Comparison of ENCODE assay signal across 8 mouse cellular contexts in the genomic region with DNA sequence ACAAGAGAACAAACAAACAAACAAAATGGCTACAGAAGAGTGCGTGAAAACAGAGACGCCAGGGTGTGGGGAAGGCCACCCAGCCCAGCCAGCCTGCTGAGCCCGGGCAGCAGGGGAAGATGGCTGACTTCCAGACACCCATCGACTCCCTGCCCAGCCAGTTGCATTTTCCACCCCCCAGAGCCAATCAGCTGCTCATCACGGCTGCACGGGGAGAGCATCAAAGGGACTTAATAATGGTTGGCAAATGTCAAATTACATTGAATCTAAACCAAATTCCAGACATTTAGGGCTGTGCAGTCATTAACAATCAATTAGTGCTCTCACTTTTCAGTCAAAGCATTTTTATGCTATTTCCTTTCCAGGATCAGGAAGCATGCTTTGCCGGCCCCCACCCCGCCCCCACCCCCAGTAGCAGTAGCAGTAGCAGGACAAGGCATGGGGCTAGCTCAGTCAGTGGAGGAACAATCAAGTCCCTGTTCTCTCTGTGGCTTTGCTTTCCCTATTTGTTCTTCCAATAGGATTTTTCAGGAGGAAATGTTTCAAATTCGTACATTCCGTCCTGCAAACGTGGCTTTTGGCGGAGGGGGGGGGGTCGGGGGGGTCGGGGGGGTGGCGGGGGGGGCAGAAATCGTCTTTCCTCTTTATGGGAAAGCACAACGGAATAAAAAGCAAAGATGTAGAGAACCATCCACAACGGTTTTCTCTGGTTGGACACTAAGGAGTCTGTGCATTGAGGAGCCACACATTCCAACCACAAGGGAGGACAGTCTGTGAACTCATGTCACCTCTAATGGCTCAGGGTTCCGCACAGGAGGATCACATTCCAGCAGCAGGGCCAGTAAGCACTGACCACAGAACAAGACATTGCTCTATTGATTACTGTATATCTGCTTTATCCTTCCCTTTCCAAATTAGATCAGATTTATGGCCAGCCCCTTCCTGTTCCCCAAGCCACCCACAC.
DNase-seq lines count a peak whose midpoint lies in the region; ATAC-seq and TF ChIP-seq lines count a peak whose summit lies in the region.

No protein-coding gene starts in this region.

- peak overlapping the region; percentile 25 for H3K4me2 ChIP-seq in heart, embryonic 12.5 days
- peak overlapping the region; percentile 7; the same call in 1 of the 2 replicates for H3K4me2 ChIP-seq in stomach, embryonic 14.5 days (replicated peaks; ENCODE audit: low read depth, low read length)

- no peaks in the 10 kb centered on the region for H3K27me3 ChIP-seq in heart, embryonic 12.5 days (replicated peaks)
- no peaks in the 10 kb centered on the region for H3K27me3 ChIP-seq in stomach, embryonic 14.5 days (ENCODE audit: control insufficient read depth, insufficient read depth, low read length)

- ATAC-seq in heart, embryonic 12.5 days (ENCODE audit: insufficient number of reproducible peaks, low FRiP score), result no peak
- peak; percentile 46; the same call in 1 of the 2 replicates for ATAC-seq in stomach, embryonic 14.5 days (ENCODE audit: insufficient number of reproducible peaks, insufficient read depth, low FRiP score, low read depth)
- no peak for ATAC-seq in erythroblast, adult 5-6 weeks (replicated peaks; ENCODE audit: low FRiP score, poor library complexity, severe bottlenecking)

- H3K9me3 ChIP-seq in heart, embryonic 12.5 days (replicated peaks), result no peaks in the 10 kb centered on the region
- H3K9me3 ChIP-seq in stomach, embryonic 14.5 days (ENCODE audit: control insufficient read depth, low read depth, low read length), result no peaks in the 10 kb centered on the region

- intact Hi-C loops in gastrocnemius, adult 2 months (cut with DNase I), result loop anchor here (2.0 kb wide), 1 partner anchor 100 kb away; no protein-coding TSS in a partner anchor

- H3K9ac ChIP-seq in heart, embryonic 12.5 days, result no peak overlapping the region
- no peak overlapping the region for H3K9ac ChIP-seq in stomach, embryonic 14.5 days (replicated peaks; ENCODE audit: low read depth, low read length)

- peak overlapping the region; percentile 53 for H3K4me3 ChIP-seq in gastrocnemius, adult 2 months
- H3K4me3 ChIP-seq in cortical plate, adult 2 months (ENCODE audit: insufficient read depth, low read length), result no peak overlapping the region
- H3K4me3 ChIP-seq in heart, embryonic 12.5 days, result no peak overlapping the region
- H3K4me3 ChIP-seq in stomach, embryonic 14.5 days (ENCODE audit: low read depth, low read length), result no peak overlapping the region

- TF ChIP-seq CTCF in gastrocnemius, adult 2 months (IDR thresholded peaks at IDR 0.05), result peak; percentile 37
- no peak for TF ChIP-seq CTCF in cortical plate, adult 2 months (IDR thresholded peaks at IDR 0.05; ENCODE audit: extremely low read depth, insufficient read depth, low read length)

- 25% methylated on average over 19 of the region's 19 CpGs for WGBS in heart, embryonic 12.5 days
- WGBS in stomach, embryonic 14.5 days, result 24% methylated on average over 19 of the region's 19 CpGs

- H3K4me1 ChIP-seq in cortical plate, adult 2 months (ENCODE audit: control insufficient read depth, insufficient read depth, low read length), result peaks cover 9% of the 10 kb centered on the region; the same call in 1 of the 2 replicates
- H3K4me1 ChIP-seq in heart, embryonic 12.5 days (replicated peaks), result peaks cover 33% of the 10 kb centered on the region
- no peaks in the 10 kb centered on the region for H3K4me1 ChIP-seq in stomach, embryonic 14.5 days (ENCODE audit: control insufficient read depth, insufficient read depth, low read length)

- TF ChIP-seq POLR2A in cortical plate, adult 2 months (IDR thresholded peaks at IDR 0.05; ENCODE audit: extremely low read depth, insufficient read depth, low read length), result no peak

- peak; percentile 56 for DNase-seq in gastrocnemius, adult 2 months
- DNase-seq in gastrocnemius, postnatal 25 days, result no peak
- peak; percentile 33 to 56 for DNase-seq in kidney, postnatal 25 days
- DNase-seq in lung, postnatal 10 days, result peak; percentile 70

- H3K36me3 ChIP-seq in heart, embryonic 12.5 days, result no peaks in the 10 kb centered on the region
- H3K36me3 ChIP-seq in stomach, embryonic 14.5 days (ENCODE audit: control insufficient read depth, insufficient read depth, low read length), result no peaks in the 10 kb centered on the region

- H3K27ac ChIP-seq in gastrocnemius, adult 2 months, result peak overlapping the region; percentile 84
- peak overlapping the region; percentile 22; the same call in 1 of the 2 replicates for H3K27ac ChIP-seq in cortical plate, adult 2 months (ENCODE audit: insufficient read depth, low read length)
- peak overlapping the region; percentile 41; the same call in 1 of the 2 replicates for H3K27ac ChIP-seq in heart, embryonic 12.5 days (ENCODE audit: poor library complexity, severe bottlenecking)
- H3K27ac ChIP-seq in stomach, embryonic 14.5 days (ENCODE audit: low read length), result no peak overlapping the region
